In the genomic region with DNA sequence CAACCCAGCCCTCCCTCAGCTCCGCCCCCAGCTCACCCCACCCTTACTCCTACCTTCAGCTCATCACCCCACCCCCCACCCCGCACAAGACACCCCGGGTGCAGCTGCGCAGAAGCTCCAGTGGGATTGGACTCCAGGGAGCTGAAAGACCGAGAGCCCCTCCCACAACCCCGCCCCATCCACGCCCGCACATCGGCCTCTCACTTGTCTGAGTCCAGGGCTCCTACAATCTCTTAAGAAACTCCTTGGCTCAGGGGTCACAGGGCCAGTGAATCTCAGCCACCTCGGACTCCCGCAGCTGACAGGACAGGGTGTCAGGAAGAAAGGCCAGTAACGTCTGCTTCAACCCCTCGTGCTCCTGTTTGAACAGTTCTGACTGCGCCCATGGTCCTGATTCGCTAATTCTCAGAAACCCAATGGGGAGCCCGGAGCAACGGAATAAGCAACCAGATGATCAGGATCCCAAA, we compare ENCODE assay signal across 8 mouse cellular contexts.
DNase-seq lines count a peak whose midpoint lies in the region; ATAC-seq lines count a peak whose summit lies in the region.
"Not testable (repeated sequence)": the region's sequence is repeated elsewhere in the genome, so short reads cannot be mapped to it uniquely, and the experiment has no call there.

No protein-coding gene starts in this region.

- H3K4me1 ChIP-seq in forebrain, embryonic 14.5 days (ENCODE audit: control insufficient read depth, insufficient read depth, low read length); hindbrain, embryonic 12.5 days; liver, embryonic 16.5 days (ENCODE audit: control insufficient read depth, low read depth, low read length); neural tube, embryonic 12.5 days: not testable (repeated sequence)

- H3K9me3 ChIP-seq in forebrain, embryonic 14.5 days (replicated peaks; ENCODE audit: control insufficient read depth, low read length); hindbrain, embryonic 12.5 days (replicated peaks); liver, embryonic 16.5 days (replicated peaks; ENCODE audit: control insufficient read depth, low read length); neural tube, embryonic 12.5 days: not testable (repeated sequence)

- peak; percentile 69 for ATAC-seq in forebrain, embryonic 14.5 days
- ATAC-seq in hindbrain, embryonic 12.5 days (ENCODE audit: low FRiP score) = peak; percentile 67
- ATAC-seq in liver, embryonic 16.5 days (ENCODE audit: low read depth) = not testable (repeated sequence)
- ATAC-seq in neural tube, embryonic 12.5 days (ENCODE audit: low FRiP score, low read depth) = peak; percentile 87

- peak overlapping the region; percentile 36 for H3K4me2 ChIP-seq in forebrain, embryonic 14.5 days (ENCODE audit: low read length)
- peak overlapping the region; percentile 44 for H3K4me2 ChIP-seq in hindbrain, embryonic 12.5 days (replicated peaks)
- H3K4me2 ChIP-seq in liver, embryonic 16.5 days (ENCODE audit: low read depth, low read length) = 0 out of 2 replicates have a peak overlapping the region, but pooled peaks have one; percentile 5
- peak overlapping the region; percentile 48 for H3K4me2 ChIP-seq in neural tube, embryonic 12.5 days (replicated peaks)

- not testable (repeated sequence) for H3K9ac ChIP-seq in forebrain, embryonic 14.5 days (ENCODE audit: low read length); hindbrain, embryonic 12.5 days; liver, embryonic 16.5 days (ENCODE audit: low read depth, low read length); neural tube, embryonic 12.5 days

- H3K4me3 ChIP-seq in forebrain, embryonic 14.5 days (ENCODE audit: low read depth, low read length); liver, embryonic 16.5 days (ENCODE audit: low read depth, low read length); neural tube, embryonic 12.5 days: not testable (repeated sequence)
- peak overlapping the region; percentile 11; the same call in 1 of the 2 replicates for H3K4me3 ChIP-seq in hindbrain, embryonic 12.5 days

- DNase-seq in adrenal gland, postnatal 25 days = peak; percentile 8
- peak; percentile 11 to 21 for DNase-seq in cerebellum, postnatal 36 days
- not testable (repeated sequence) for DNase-seq in forebrain, embryonic 14.5 days (ENCODE audit: low spot score)
- DNase-seq in kidney, postnatal 14 days = peak; percentile 2
- peak; percentile 35 for DNase-seq in yolk sac, embryonic 10.5 days (ENCODE audit: low spot score)

- WGBS in forebrain, embryonic 14.5 days = 5% methylated on average over 17 of the region's 17 CpGs
- WGBS in hindbrain, embryonic 12.5 days = 4% methylated on average over 17 of the region's 17 CpGs
- WGBS in liver, embryonic 16.5 days (ENCODE audit: insufficient replicate concordance) = 10% methylated on average over 17 of the region's 17 CpGs
- WGBS in neural tube, embryonic 12.5 days = 6% methylated on average over 17 of the region's 17 CpGs

- H3K27me3 ChIP-seq in forebrain, embryonic 14.5 days (replicated peaks; ENCODE audit: control insufficient read depth, insufficient read depth, low read length); hindbrain, embryonic 12.5 days; liver, embryonic 16.5 days (ENCODE audit: control insufficient read depth, insufficient read depth, low read depth, low read length); neural tube, embryonic 12.5 days (replicated peaks): not testable (repeated sequence)

- H3K27ac ChIP-seq in forebrain, embryonic 14.5 days (ENCODE audit: low read depth, low read length); hindbrain, embryonic 12.5 days; liver, embryonic 16.5 days (ENCODE audit: low read length); neural tube, embryonic 12.5 days: not testable (repeated sequence)

- not testable (repeated sequence) for H3K36me3 ChIP-seq in forebrain, embryonic 14.5 days (ENCODE audit: control insufficient read depth, insufficient read depth, low read length); hindbrain, embryonic 12.5 days; liver, embryonic 16.5 days (ENCODE audit: control insufficient read depth, insufficient read depth); neural tube, embryonic 12.5 days
